Mouse (Mus musculus): Measurements from ENCODE around the gene Gtpbp4.
"Not testable (repeated sequence)": the region's sequence is repeated elsewhere in the genome, so short reads cannot be mapped to it uniquely, and the experiment has no call there.

The Gtpbp4 gene

DNA sequence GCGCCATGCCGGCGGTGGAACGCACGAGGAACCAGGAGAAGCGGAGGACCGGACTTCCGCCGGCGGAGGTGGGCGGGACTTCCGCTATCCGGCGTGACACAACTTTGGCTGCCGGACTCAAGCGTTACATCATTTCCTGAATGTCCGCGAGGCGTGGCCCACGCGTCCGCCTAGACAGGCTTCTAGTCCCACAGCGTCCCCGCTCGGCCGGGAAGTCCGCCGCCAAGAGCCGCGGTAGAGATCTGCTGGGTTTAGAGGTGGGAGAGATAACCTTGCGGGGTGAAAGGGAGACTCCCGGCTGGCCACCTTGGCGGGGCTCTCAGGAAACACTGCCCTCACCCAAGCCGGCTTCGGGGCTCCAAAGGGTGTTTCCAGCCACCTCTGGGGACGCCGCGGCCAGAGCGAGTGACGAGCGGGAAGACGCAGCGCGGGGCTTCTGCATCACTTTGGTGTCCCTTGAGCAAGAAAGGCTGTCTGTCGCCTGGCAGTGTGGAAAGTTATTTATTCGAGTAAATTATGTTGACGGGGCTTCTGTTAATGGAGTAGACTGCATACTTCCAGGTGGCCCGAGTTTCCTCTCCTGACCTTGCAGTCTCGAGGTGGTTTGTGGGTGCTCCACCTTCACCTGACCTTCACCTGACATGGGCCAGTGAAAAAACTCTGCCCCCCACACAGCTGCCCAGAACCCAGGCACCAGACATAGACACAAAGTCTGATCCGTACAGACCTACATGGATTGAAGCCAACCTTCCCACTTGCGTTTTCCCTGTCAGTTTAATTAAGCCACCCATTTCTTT, at the start of gene Gtpbp4:
Gene Gtpbp4 (minus strand): TSS at position 94 of the 797 bp plus-strand sequence.
- peak; percentile 97 to 98 for DNase-seq (ENCODE audit: low spot score in 2 of 2)

DNA sequence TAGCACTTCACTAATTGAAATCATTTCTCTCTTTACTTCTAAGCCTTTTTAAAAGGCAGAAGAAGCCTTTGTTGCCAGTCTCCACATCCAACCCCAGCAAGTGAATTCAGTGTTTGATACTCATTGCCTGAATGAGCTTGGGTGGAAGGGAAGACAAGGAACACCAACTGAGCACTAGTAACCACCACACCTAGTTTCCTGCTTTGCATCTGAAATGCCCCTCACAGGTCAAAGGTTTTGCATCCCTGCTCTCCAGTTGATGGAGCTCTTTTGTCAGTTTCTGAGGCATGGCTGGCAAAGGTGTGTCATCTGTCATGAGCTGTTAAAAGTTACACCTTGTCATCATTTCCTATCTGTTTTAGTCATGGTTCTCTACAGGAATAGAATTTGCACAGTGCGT, 48.8 kb upstream of the Gtpbp4 start:
- DNase-seq (ENCODE audit: low spot score in 2 of 2), result no peak

DNA sequence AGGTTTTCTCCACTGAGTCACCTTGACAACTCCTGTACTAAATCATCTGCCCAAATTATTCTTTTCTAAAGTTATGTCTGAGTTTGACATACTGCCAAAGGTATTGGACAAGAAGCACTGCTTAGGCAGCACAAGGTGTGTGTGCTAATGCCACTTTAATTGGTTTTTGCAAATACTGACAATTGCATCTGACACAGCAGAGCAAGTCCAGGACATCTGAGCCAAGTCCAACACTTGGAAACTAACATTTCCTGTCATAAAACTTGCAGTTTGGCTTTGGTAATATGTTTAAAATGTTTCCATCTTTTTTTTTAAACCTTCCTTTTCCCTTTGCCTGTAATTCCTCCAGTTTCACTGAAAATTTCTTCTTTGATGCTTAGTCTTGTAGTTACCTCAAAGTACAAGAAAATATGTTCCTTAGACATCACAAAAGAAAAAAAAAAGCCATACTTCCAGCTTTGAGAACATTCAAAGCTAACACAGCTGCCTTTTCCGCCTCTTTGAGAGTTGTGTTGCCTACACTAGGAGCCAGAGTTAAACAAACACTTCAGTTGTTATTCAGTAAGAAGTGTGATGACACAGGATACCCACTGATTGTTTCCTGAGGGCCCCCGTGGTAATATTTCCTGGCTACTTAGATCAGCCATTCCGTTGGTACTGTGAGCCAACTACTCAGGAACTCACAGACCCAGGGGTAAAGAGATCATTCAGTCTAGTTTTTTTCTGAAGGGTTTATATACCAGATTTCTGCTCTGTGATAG, 47.6 kb upstream of the Gtpbp4 start:
- no peak for DNase-seq (ENCODE audit: low spot score in 2 of 2)

DNA sequence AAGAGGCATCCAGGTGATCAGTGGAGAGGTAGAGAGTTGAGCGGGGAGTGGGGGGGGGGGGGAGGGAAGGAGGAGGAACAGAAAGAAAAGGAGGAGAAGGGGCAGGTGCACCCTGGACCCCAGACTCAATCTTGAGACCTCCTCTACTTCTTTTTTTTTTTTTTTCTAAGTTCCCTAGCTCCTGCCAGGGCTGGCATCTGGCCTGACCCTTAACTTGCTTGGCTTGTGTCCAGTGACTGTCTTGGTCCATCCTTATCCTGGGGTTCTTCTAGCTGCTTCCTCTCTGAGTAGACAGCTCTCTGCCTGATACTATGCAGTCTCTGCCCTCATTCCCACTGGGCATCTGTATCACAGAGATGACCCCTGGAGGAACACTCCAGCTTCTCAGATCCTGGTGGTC, 44.7 kb upstream of the Gtpbp4 start:
- DNase-seq (ENCODE audit: low spot score in 2 of 2), result no peak

DNA sequence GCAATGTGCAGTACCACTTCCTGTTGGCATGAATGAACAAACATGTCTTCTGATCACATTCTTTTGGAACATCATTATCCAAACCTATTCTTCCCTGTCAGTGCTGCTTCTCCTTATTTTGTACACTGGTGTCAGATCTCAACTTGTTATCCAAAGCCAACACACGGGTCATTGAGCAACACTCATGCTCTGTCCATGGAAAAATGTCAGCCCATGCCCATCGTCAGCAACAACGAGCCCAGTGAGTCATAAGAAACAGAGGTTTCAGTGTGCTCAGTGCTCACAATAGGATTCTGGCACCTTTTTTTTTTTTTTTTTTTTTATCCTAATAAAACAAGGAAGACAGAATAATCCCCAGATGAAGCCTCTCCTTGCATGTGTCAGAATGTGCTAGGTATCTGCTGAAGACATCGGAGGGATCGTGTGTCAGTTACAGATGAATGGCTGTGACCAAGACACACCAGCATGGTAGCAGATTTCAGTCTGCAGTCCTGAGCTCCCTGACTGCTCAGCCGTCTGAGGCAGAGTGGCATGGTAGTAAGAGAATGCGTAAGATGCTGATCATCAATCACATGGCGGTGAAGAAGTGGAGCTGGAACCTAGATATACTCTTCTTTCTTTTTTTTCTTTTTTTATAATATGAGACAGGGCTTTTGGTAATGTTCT, 36.2 kb upstream of the Gtpbp4 start:
- no peak for DNase-seq (ENCODE audit: low spot score in 2 of 2)

DNA sequence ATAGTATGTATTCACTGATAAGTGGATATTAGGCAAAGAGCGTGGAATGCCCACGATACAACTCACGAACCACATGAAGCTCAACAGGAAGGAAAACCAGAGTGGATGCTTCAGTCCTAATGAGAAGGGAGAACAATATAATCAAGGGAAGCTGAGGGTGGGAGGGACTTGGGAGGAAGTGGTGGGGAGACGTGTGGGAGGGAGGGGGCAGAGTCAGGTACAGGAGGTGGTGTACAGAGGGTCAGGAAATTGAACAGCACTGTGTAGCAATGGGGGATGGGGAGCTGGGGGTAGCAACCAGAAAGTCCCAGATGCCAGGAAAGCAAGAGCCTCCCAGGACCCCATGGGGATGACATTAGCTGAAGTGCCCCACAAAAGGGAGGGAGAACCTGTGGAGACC, 34.5 kb upstream of the Gtpbp4 start:
- no peak for DNase-seq (ENCODE audit: low spot score in 2 of 2)

DNA sequence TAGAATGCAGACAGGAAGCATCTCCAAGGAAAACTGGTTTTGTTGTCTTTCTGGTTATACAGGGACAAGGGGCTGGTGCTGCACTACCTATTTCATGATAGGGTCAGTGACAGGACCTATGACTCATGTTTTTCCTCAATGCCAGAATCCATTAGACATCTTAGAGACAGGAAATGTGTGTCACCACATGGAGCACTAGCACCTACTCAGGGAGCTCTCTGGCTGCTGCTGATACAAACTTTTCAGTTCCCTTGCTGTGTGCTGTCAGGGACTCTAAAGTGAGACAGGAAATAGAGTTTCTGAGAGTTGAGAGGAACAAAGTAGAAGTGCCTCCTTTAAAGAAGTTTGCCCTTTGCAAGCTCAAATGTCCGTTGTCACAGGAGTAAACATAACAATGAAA, 31.4 kb upstream of the Gtpbp4 start:
- DNase-seq (ENCODE audit: low spot score in 2 of 2), result no peak

DNA sequence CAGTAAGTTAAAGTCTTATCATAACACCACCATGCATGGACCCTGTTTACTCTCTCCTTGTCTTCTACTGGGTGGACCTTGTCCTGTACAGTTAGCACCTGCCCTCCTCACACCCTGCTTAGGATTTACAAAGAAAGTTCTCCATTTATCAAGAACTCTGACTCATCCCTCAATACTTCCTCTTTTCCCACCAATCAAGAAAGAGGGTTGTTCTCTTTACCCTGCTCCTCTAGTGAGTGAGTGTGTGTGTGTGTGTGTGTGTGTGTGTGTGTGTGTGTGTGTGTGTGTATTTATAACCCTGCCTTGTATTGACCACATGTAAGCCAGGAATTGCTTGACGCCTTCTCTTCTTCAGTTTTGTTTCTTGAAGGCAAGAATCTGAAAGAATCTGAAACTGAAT, 26.7 kb upstream of the Gtpbp4 start:
- DNase-seq (ENCODE audit: low spot score in 2 of 2), result no peak

DNA sequence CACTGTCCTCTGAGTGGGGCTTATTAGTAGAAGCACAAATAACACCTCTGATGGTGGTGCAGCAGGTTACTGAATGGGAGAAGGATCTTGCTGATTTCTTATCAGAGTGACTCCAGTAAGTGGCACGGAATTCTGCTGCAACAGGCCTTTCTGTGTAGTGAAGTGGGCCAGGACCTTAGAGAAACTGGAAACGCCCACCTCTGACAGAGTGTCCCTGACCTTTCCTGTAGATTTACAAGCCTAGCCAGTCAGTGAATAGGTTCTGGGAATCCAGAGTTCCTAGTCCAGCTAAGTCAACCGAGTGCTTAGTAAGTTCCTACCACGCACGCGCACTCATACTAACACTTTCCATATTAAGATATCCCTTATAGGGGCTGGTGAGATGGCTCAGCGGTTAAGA, 25.7 kb upstream of the Gtpbp4 start:
- no peak for DNase-seq (ENCODE audit: low spot score in 2 of 2)

DNA sequence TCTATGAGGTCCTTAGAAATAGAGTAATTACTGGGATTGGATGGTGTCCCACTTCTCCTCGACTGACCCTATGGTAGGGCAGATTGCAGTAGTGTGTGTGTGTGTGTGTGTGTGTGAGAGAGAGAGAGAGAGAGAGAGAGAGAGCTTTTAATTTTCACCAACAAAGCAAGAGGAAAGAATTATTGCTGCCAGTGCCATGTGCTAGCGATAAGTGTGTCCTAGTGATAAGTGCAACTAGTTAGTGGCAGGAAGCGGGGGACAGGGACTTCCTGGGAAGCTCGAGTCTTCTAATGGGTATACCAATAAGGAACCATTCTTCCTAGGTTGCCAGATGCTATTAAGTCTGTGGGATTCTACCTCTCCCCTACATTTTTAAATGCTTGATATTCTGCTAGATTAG, 23.8 kb upstream of the Gtpbp4 start:
- DNase-seq (ENCODE audit: low spot score in 2 of 2), result no peak

DNA sequence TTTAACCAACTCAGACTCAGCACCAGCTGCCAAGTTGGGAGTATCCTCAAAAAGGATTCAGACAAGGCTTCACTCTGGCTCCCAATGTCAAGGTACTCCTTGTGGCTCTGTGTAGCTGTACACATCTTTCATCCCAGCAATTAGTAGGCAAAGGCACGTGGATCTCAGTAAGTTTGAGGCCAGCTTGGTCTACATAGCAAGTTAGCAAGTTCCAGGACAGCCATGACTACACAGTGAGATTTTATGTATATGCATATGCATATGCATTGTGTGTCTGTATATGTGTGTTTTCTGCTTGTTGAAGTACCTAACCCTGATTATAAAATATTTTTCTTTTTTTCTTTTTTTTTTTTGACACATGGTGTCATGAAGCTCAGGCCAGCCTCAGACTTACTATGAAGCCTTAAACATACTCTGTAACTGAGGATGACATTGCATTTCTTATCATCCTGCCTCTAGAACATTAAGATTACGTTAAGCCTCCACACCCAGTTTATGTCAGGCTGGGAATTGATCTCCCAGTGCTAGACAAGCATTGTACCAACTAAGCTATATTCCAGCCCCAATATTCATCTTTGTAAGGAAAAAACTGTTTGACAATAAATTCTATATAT, 23.2 kb upstream of the Gtpbp4 start:
- DNase-seq (ENCODE audit: low spot score in 2 of 2), result no peak

DNA sequence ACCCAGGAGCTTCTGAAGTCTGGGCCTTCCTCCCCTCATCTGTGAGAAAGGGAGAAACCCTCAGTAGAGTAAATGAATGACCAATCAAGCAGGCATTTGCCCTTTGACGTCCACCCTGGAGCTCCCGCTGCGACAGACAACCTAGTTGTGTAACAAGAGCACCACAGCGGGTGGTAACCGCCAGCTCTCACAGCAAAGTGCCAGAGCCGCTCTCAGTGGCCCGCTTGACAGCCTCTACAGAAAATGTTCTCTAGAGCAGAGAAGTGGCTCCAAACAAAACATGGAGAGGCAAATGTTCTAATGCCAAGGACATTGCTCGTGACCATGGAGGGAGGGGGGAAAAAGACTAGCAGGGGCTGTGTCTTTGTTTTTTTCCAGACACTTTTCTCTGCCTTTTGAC, 21.3 kb upstream of the Gtpbp4 start:
- DNase-seq (ENCODE audit: low spot score in 2 of 2), result no peak

DNA sequence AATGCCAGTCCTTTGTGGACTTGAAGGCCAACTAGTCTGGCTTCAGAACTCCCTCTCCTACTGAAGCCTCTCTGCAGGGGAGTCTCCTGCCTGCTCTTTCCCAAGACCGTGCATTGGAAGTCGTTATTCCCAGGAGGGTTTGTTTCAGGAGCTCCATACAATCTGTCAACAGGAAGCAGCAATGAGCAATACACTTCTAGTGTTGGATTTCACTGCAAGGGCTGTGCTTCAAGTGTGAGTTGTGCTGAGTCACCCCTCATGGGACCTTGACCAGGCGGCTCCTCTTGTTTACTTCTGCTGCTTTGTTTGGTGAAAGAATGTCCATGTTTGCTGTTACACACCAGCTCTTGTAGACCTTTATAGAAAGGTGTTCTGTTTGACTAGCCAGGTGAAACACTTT, 18.5 kb upstream of the Gtpbp4 start:
- DNase-seq (ENCODE audit: low spot score in 2 of 2), result no peak

DNA sequence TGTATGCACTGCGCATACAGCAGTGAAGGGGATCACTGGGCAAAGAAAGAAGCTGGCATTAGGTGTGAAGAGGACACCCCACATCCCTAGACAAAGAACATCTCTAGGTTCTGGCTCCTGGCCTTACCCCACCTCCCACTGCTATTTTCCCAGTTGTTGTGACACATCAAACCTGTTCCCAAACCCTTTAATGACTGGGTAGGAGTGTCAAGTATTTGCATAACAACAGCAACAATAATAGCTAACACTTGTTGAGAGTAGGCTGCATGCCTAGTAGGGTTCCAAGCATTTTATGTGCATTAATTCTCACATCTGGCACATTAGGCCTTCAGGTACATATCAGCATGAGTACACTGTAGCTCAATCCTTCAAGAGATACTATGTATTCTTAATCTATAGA, 17.6 kb upstream of the Gtpbp4 start:
- no peak for DNase-seq (ENCODE audit: low spot score in 2 of 2)

DNA sequence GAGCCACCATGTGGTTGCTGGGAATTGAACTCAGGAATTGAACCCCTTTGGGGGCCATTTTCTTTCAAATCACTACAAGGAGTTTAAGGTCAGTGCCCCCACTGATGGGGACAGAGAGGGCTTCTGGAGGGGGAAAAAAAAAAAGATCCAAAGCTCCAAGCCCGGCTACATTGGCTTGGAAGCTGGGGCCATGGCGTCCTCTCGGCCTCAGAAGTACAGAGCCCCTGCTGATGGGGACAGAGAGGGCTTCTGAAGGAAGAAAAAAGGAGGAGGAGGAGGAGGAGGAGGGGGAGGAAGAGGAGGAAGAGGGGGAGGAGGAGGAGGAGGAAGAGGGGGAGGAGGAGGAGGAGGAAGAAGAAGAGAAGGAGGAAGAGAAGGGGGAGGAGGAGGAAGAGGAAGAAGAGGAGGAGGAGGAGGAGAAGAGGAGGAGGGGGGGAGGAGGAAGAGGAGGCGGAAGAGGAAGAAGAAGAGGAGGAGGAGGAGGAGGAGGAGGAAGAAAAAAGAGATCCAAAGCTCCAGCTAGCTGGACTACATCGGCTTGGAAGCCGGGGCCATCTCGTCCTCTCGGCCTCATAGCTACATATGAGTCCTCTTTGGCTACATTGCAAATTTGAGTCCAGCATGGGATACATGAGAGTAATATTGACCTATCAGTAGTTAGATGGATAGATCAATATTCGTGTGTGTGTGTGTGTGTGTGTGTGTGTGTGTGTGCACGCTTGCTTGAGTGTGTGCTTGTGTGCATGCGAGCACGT, 15.9 kb upstream of the Gtpbp4 start:
- DNase-seq (ENCODE audit: low spot score in 2 of 2), result peak; percentile 6 to 11

DNA sequence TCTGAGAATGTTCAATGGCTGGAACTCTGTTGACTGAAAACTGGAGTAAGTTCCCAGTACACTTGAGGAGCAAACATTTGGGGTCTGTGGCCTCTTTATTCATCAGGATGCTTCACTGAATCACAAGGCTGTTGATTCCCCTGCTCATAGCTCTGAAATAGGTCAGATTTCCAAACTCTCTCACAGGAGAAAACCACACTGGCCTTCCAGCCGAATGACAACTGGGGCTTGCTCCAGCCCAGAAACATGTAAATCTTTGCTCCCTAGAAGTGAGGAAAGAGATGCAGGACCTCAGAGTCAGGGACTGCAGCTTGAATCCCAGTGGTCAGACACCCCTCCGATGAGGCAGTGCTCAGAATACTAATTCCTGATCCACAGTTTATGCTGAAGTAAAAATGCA, 7.4 kb upstream of the Gtpbp4 start:
- no peak for DNase-seq (ENCODE audit: low spot score in 2 of 2)

DNA sequence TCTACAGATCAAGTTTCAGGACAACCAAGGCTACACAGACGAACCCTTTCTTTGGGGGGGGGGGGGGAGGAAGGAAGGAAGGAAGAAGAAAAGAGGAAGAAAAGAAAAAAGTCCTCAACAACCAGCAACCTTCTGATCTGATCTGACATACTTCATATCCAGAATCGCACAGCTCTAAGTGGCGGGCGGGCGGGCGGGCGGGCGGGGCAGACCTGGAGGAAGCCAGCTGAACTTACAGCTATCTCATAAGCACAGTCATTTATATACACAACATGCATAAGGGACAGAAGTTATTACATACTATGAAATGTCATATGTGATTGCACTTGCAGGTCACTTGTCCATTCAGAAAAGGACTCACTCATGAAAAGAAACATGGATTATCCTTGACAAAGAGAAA, 3.6 kb upstream of the Gtpbp4 start:
- DNase-seq (ENCODE audit: low spot score in 2 of 2), result no peak

DNA sequence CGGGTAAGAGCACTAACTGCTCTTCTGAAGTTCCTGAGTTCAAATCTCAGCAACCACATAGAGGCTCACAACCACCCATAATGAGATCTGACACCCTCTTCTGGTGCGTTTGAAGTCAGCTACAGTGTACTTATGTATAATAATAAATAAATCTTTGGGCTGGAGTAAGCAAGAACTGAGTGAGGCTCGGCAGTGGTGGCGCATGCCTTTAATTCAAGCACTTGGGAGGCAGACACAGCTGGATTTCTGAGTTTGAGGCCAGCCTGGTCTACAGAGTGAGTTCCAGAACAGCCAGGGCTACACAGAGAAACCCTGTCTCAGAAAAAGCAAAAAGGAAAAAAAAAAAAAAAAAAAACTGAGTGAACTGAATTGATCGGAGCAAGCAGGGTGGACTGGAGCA, 1.3 kb upstream of the Gtpbp4 start:
- DNase-seq (ENCODE audit: low spot score in 2 of 2), result not testable (repeated sequence)

DNA sequence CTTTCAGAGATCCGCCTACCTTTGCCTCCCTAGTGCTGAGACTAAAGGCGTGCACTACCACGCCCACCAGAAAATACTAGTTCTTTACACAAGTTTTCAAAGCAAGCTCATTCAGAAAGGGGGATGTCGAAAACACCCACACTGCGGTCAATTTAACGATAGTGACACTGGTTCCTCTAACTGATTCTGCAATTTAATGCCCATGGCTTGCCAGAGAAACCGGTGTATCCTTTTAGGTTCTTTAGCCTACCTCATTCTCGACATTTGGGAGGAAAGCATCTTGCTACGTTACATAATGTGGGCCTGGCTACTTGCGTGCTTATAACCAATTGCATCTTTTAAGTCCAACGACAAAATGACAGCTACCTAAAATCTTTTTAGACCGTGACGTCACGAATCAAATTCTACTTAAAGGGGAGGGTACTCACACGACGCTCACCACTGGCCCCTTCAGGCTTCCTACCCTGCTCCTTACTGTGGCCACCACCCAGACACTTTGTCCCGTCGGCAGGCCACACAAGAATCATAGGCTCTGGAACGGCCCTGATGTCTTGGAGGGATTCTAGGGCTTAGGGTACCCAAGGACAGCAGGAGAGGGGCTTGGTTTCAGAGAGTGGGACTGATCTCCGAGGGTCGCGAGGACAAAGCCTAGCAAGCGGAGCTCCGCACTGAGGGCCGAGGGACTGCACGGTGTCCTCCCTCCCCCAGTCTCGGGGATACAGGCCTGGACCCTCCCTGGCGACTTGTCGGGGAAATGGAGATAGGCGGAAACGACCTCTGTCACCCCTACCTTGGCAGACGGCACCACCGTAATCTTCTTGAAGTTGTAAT, 509 bp downstream of the Gtpbp4 start:
- DNase-seq (ENCODE audit: low spot score in 2 of 2), result no peak

DNA sequence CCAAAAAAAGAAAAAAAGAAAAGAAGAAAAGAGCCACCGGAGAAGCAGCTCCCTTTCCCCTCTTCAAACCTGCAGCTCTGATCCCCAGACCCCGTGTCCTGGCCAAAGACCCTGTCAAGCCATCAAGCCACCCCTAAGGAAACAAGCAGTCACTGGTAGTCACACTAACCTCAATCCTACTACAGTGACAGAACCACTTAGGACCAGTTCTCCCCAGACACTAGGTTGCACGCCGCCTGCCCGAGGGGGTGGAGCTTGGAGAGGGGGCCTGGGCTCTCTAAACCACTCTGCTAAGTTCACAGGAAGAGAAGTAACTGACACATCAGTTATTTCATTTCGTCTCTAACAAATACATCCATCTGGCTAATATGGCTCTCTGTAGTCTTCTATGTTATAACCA, 3.7 kb downstream of the Gtpbp4 start:
- no peak for DNase-seq (ENCODE audit: low spot score in 2 of 2)

DNA sequence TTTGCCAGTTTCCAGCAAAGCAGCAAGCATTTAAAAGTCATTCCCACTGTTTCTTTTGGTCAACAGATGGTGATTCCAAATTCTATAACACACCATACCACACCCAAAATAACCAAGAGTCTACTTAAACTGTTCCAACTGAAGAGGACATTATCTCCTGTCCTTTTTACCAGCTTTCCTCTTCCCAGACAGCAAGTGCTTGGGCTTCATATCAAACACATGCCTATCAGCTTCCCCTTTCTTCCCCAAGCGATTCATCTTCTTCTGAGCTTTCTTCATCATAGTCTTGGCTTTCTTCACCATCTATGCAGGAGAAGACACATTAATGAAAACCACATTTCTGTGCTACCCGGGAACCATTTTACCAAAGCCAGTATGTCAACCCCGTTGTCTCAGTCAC, 22.9 kb downstream of the Gtpbp4 start:
- no peak for DNase-seq (ENCODE audit: low spot score in 2 of 2)
